17 mouse cellular contexts compared by ENCODE assay signal in the genomic region with DNA sequence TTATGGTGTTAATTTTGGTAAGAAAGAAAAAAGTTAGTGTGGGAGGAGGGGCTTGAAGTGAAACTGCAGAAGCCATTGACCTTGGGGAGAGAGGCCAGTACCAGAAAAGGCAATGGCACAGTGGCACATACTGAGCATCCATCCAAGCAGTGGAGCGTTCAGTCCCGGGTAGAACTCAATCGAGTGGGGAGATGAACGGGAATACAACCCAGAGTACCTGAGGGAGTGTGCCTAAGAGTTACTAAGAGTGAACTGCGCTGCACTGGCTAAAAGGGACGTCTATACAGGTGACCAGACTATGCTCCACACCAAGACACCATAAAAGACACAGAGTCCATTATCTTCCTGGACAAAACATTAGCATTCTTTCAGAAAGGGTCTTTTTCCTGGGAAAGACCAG.
DNase-seq lines count a peak whose midpoint lies in the region; ATAC-seq and TF ChIP-seq lines count a peak whose summit lies in the region.
"Had no signal": no experiment of that assay in that cellular context is flagged by ENCODE, and none has a peak within 500 bp of the region (broad histone marks: within the 10 kb centered on the region; RNA-seq: fewer than 3 reads in every experiment).

No protein-coding gene starts in this region.

- H3K27ac ChIP-seq in heart, adult 2 months = peak overlapping the region; percentile 67
- H3K27ac ChIP-seq in layer of hippocampus, adult 2 months = peak overlapping the region; percentile 87; the same call in 1 of the 2 replicates
- H3K27ac ChIP-seq in cortical plate, adult 2 months (ENCODE audit: insufficient read depth, low read length) = peak overlapping the region; percentile 35; the same call in 1 of the 2 replicates
- peak overlapping the region; percentile 62; the same call in 1 of the 2 replicates for H3K27ac ChIP-seq in midbrain, embryonic 14.5 days (replicated peaks; ENCODE audit: low read depth, low read length)
- H3K27ac ChIP-seq: intestine, embryonic 15.5 days had no signal

- no peak overlapping the region for H3K9ac ChIP-seq in heart, adult 2 months (ENCODE audit: low read depth, low read length)
- H3K9ac ChIP-seq in midbrain, embryonic 14.5 days (replicated peaks; ENCODE audit: low read length) = no peak overlapping the region
- H3K9ac ChIP-seq: forebrain, embryonic 15.5 days; intestine, embryonic 15.5 days had no signal

- H3K36me3 ChIP-seq in heart, adult 2 months (ENCODE audit: control insufficient read depth, insufficient read depth, low read length) = peaks cover 66% of the 10 kb centered on the region
- H3K36me3 ChIP-seq in midbrain, embryonic 14.5 days (ENCODE audit: control insufficient read depth, insufficient read depth, low read length) = no peaks in the 10 kb centered on the region
- H3K36me3 ChIP-seq: forebrain, embryonic 15.5 days; intestine, embryonic 15.5 days had no signal

- no peak for TF ChIP-seq EP300 in heart, adult 2 months (IDR thresholded peaks at IDR 0.05; ENCODE audit: insufficient read depth, low read depth, low read length)

- peak in 1 of 2 experiments; percentile 8 for DNase-seq in heart, adult 2 months
- DNase-seq in heart, adult 18-20 months = no peak
- DNase-seq in layer of hippocampus, adult 2 months (ENCODE audit: low spot score in 2 of 2) = no peak
- no peak for DNase-seq in layer of hippocampus, adult 9-10 months (ENCODE audit: low spot score)
- no peak for DNase-seq in midbrain, embryonic 14.5 days
- DNase-seq in urinary bladder, postnatal 36 days (ENCODE audit: low spot score in 2 of 2) = no peak
- DNase-seq in right cerebral cortex, postnatal 36 days (ENCODE audit: low spot score in 2 of 2) = no peak
- DNase-seq: adrenal gland, postnatal 10 days; B cell, adult 2 months; cerebellum, adult 2 months; heart, postnatal 10 days; liver; lung, adult 2 months; lung, postnatal 4 days had no signal

- no peaks in the 10 kb centered on the region for H3K79me2 ChIP-seq in heart, adult 2 months (replicated peaks; ENCODE audit: control insufficient read depth, insufficient read depth, low read length)

- TF ChIP-seq CTCF in heart, adult 2 months (IDR thresholded peaks at IDR 0.05) = no peak
- no peak for TF ChIP-seq CTCF in layer of hippocampus, adult 2 months (conservative IDR thresholded peaks at IDR 0.05)
- no peak for TF ChIP-seq CTCF in cortical plate, adult 2 months (IDR thresholded peaks at IDR 0.05; ENCODE audit: extremely low read depth, insufficient read depth, low read length)

- no peaks in the 10 kb centered on the region for H3K27me3 ChIP-seq in heart, adult 2 months (ENCODE audit: control insufficient read depth, insufficient read depth, low read length)
- no peaks in the 10 kb centered on the region for H3K27me3 ChIP-seq in midbrain, embryonic 14.5 days (ENCODE audit: control insufficient read depth, insufficient read depth, low read length)
- H3K27me3 ChIP-seq: forebrain, embryonic 15.5 days; intestine, embryonic 15.5 days had no signal

- no peak overlapping the region for H3K4me2 ChIP-seq in midbrain, embryonic 14.5 days (ENCODE audit: low read length)
- H3K4me2 ChIP-seq: forebrain, embryonic 15.5 days; intestine, embryonic 15.5 days had no signal

- no peak for ATAC-seq in midbrain, embryonic 14.5 days (ENCODE audit: low FRiP score, low TSS enrichment)
- ATAC-seq: forebrain, embryonic 15.5 days; intestine, embryonic 15.5 days had no signal

- 87% methylated on average over 6 of the region's 6 CpGs for WGBS in heart, adult 2 months
- WGBS in midbrain, embryonic 14.5 days = 87% methylated on average over 6 of the region's 6 CpGs

- no peak for TF ChIP-seq POLR2A in heart, adult 2 months (IDR thresholded peaks at IDR 0.05; ENCODE audit: insufficient read depth, low read depth, low read length)
- no peak for TF ChIP-seq POLR2A in cortical plate, adult 2 months (IDR thresholded peaks at IDR 0.05; ENCODE audit: extremely low read depth, insufficient read depth, low read length)

- intact Hi-C loops in heart, adult 2 months (cut with DNase I) = loop anchor here (2.0 kb wide), 1 partner anchor 13 kb away; no protein-coding TSS in a partner anchor

- no peaks in the 10 kb centered on the region for H3K9me3 ChIP-seq in midbrain, embryonic 14.5 days (ENCODE audit: control insufficient read depth, low read length)
- H3K9me3 ChIP-seq: forebrain, embryonic 15.5 days; intestine, embryonic 15.5 days had no signal

- H3K4me3 ChIP-seq in heart, adult 2 months = no peak overlapping the region
- H3K4me3 ChIP-seq in layer of hippocampus, adult 2 months = no peak overlapping the region
- H3K4me3 ChIP-seq in cortical plate, adult 2 months (ENCODE audit: insufficient read depth, low read length) = no peak overlapping the region
- H3K4me3 ChIP-seq in midbrain, embryonic 14.5 days (replicated peaks; ENCODE audit: low read depth, low read length) = no peak overlapping the region
- H3K4me3 ChIP-seq: forebrain, embryonic 15.5 days; intestine, embryonic 15.5 days had no signal

- H3K4me1 ChIP-seq in heart, adult 2 months (ENCODE audit: control insufficient read depth, insufficient read depth, low read length) = peaks cover 37% of the 10 kb centered on the region
- peaks cover 7% of the 10 kb centered on the region; the same call in 1 of the 2 replicates for H3K4me1 ChIP-seq in cortical plate, adult 2 months (ENCODE audit: control insufficient read depth, insufficient read depth, low read length)
- peaks cover 40% of the 10 kb centered on the region for H3K4me1 ChIP-seq in midbrain, embryonic 14.5 days (ENCODE audit: control insufficient read depth, insufficient read depth, low read length)

Comparison
In these comparisons a context has a peak if more than half of its experiments do, and no peak if none do; other contexts are left out.
1. H3K27ac ChIP-seq: peak in every context shown above with its lines; median percentile 87 in layer of hippocampus, adult 2 months; 67 in heart, adult 2 months; 62 in midbrain, embryonic 14.5 days; 35 in cortical plate, adult 2 months.